Mouse (Mus musculus) adrenal gland, postnatal 4 days (tissue): ENCODE results near the gene Tll1. TPM values are rescaled to one million over a fixed set of nuclear protein-coding genes. Genes with fewer than 3 reads are reported as not detected.
A peak's percentile ranks its signal among the peaks of the same experiment; 100 is the strongest.

Source experiments
- DNase-seq, 2 experiments: peaks; one replicate each; pipeline ENCODE4 v3.0.0; 2021 to 2022; ENCODE audit warnings: low spot score in 2 of 2, mixed read lengths in 2 of 2
- long read RNA-seq, 2 experiments: library from polyadenylated mRNA; stranded (forward); transcript quantifications; one replicate each; pipeline ENCODE4 v2.0.0; 2021
- total RNA-seq, 2 experiments: library from RNA; stranded (reverse); gene quantifications; 2 replicates each; pipeline ENCODE4 v1.2.3; 2021

Gene Tll1
- under 1 TPM; 0.81 to 0.99 TPM for total RNA-seq
- long read RNA-seq, experiment 1: 0 reads
- long read RNA-seq, experiment 2: 0 reads

DNA sequence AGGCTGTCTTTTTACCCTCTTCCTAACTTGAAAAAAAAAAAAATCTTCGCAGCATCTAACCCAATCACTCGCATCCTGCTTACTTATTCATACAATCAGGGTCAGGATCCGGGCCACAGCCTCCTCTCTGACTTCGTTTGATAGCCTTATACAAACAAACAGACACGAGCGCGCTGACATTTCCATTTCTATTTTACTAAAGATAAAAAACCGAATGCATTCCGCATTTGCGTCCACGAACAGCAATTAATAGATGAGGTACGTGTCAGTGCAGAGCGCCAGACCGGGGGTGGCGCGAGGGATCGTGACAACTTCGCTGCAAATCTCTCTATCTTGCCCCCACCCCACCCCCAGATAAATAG is at the start of gene Tll1:
Gene Tll1 (minus strand): TSS at position 248 of the 362 bp plus-strand sequence.
- DNase-seq: no peak

DNA sequence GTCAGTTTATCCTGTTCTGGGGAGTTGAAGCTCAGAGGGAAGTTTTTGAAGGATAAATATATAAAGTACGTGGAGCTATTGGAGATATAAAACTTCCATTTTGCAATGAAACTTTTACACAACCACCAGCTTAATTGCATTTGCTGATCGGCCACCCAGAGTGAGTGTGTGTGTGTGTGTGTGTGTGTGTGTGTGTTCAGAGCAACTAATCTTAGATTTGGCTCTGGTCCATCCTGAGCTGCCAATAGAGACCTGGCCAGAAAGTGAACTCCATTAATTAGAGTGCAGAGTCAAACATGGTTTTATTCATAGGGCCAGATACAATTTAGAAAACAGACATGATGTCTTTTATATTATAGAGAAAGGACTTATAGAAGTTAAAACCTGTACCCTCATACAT is 32.6 kb upstream of the Tll1 start:
- DNase-seq: no peak

DNA sequence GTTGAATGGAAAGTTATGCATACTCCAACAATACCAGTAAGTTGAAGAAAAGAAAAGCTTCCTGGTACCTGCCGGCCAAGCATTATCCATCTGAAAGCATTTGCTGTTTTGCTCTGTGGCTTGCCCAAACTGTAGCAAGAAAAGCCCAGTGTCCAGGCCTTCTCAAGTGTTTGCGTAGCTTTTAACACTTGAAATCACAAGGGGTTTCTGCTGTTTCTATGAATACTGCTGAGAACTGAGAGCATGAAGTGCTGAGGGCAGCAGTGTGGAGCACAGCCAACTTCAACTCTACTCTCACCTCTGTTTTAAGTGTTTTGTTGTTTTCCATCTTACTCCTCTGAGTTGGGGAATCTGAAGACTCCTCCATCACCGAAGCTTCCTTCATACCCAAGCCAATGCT is 15.5 kb upstream of the Tll1 start:
- no peak for DNase-seq

DNA sequence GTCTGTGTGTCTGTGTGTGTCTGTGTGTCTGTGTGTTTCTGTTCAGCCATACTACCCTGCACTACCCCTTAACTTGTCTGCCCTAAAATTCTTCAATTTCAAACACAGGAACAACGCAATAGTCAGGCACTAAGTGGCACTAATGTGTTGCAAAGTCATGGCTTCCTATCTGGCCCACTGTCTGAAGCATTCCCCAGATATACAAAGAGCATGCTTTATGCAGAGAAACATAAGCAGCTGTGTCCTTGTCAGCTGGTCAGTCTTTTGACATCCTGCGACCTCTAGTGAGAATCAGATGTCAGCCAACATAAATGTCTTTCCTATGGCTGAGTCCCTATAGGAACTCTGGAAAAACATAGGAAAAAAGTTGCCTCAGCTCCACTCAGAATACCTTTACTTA is 11.6 kb upstream of the Tll1 start:
- DNase-seq: no peak

DNA sequence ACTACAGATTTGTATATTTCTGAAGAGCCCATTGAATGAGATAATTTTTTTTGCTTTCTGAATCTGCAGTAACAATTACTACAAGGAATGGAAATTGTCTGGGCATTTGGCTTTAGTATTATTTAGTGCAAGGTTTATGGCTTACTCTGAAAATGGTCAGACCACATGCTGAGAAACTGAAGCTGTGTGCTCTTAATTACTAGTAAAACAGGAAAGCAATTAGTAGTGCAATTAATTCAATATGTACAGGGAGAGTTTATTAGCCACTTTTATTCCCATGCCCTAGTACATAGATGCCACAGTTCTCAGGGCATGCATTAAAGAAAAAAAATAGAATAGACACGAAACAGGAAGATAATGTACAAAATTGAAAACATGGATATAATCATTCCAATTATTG is 10.2 kb upstream of the Tll1 start:
- DNase-seq: no peak

DNA sequence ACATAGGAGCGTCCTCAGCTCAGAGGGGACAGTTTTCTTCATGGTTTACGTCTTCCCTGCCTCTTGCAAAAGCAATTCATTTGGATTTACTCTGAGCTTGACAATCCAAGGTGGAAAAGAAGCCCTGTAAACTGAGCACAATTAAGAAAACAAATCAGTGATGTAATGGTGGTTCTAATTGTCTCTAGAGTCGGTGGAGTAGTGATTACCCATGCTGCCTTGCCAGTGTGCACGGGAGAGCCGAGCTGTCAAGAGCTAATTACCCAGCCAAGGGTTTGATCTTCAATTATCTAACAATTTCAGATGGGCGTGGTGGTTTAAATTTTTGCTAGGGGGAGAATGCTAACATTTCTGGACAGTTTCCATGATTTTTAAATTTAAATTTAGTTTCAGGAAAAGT is 9.3 kb upstream of the Tll1 start:
- no peak for DNase-seq

DNA sequence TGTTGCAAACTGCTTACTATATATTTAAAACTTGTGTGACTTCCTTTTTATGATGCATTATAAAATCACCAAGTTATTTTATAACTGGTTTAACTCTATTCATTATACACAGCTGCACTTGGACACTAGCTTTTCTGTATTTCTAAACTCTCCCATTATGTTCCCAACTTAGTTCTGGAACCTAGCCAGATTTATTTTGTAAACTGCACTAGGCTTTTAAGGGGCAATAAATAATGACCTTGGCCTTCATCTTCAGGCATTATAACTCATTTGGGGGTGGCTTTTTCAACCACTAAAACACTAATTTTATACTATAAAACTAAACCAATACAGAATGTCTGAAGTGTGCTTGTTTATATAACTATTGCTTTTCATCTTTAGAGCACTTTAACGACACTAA is 8.8 kb upstream of the Tll1 start:
- no peak for DNase-seq

DNA sequence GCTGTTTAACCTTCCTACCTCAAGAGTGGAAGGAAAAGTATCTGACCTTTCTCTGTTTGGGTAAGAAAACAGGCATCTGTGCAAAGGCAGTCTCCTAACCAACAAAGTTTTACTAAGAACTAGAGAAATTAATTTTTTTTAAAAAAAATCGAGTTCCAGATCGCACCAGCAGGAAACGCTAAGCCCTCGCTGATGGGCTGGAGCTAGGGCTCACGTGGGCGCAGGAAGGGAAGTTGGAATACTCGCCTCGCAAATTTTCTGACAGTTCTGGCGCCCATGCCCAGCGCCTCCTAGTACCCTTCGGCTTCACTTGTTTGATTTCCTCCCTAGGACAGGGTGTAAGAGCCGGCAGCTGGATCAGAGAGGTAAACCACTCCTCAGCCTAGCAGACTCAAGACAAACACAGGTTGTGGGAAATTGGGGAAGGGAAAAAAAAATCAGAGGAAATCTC is 365 bp upstream of the Tll1 start:
- no peak for DNase-seq

DNA sequence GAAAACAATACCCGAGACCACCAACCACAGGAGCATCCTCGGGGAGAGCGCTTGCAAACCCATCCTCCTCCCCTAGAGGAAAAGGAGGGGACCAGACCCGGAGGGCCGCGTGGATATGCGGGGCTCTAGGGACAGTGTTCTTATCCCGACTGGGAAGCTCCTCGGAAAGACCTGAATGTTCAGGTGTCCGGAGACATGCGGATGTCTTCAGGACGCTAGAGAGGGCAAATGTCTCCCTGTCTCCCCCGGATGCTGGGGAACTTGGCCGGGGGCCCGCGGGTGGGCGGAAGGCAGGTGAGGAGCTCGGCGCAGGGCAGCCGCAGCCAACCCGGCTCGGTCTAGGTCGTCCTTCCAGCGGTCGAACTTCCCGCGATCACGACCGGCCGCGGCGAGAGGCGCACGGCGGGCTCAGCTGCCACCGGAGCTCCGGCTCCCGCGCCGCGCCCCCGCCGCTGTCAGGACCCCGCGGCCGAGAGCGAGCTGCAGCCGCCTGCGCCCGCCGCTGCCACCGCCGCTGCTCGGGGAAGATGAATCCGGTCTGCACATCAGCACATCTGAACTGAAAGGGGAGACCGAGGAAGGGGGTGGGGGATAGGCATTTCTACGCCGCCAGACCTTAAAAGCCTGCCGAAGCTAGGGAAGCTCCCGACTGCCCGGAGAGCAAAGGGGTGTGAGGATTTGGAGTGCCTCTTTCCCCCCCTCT is 599 bp downstream of the Tll1 start:
- DNase-seq: peak in 1 of 2 experiments; percentile 12

DNA sequence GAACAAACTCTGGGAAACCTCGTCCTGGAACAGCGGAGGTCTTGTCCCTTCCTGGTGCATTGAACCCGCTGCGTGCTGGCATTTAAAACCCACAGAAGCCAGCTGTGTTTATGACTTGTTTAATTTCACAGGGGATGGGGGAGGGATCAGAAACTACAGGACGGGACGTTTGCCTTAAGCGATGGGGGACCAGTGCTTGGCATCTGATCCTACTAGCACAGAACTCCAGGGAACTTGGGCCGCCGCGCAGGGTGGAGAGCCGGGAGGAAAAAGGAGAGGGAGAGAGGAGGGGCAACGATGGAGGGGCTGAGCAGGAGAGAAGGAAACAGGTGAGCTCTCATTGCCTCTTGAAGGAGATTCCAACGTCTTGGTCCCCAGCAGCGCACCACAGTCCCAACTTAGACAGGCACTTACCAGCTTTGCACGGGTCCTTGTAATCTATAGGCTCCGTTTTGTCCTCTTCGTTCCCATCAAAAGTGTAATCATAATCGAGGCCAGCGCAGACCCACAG is 1.2 kb downstream of the Tll1 start:
- DNase-seq: no peak

DNA sequence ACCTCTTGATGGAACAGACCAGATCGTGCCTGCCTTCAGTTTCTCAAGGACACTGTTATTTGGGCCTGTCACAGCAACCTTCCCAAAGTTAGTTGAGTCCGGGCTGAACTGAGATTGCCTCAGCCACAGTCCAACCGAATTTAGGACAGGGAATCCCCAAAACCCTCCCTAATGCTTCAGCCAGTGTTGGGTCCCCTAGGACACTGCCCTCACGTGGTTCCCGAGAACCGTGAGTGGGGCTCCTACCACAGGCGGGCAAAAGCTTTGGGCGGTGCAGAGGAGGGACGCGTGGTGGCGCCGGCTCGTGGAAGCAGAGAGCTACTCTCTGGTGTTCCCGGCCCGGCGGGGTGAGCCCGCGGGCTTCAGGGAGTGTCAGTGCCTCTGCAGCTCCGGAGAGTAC is 1.9 kb downstream of the Tll1 start:
- peak in 1 of 2 experiments; percentile 16 for DNase-seq

DNA sequence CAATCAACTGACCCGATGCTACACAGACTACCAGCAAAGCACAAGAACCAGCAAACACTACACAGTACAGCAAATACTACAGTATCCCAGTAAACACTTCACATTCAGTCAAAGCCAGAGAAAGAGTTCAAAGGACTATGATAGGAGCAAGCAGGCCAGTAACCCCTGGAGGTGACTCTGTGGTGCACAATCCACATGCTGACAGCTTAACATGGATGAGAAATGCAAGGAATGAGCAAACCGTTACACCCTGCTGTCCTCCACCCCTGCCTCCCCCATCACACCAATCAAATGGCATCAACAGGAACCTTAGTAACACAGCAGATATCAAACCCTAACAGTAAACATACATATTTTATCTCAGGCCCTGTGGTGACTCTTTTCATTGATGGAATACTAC is 7.7 kb downstream of the Tll1 start:
- no peak for DNase-seq

DNA sequence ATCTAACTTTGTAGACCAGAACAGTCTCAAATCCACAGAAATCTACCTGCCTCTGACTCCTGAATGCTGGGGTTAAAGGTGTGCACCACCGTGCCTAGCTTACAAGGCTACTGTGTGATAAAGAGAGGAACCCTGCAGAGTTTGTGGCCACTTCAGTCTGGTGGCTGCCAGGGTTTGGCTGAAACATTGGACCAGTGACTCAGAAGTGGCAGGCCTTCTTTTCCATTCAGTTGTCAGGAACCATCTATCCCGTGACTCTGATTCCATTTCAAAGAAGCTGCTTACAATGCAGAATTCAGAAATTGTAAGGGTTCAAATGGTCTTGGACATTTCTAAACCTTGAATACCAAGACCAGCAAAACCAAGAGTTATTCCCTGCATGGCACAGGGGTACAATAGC is 12.7 kb downstream of the Tll1 start:
- DNase-seq: no peak

DNA sequence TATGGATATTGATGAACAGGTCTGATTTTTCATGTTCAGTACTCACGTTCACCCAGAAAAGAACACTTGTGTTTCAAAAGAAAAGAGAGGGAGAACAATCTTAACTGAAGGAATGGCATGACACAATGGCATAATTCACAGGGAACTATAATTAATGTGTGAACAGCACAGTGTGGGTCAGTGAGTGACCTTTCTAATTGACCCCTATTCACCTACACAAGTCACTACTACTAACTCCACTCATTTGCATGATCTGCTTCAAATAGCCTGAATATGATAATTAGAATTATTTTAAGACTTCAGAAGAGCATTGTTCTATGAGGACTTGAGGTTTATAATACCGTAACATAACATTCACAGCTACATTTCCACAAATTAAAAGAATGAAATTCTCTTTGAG is 18.2 kb downstream of the Tll1 start:
- no peak for DNase-seq

DNA sequence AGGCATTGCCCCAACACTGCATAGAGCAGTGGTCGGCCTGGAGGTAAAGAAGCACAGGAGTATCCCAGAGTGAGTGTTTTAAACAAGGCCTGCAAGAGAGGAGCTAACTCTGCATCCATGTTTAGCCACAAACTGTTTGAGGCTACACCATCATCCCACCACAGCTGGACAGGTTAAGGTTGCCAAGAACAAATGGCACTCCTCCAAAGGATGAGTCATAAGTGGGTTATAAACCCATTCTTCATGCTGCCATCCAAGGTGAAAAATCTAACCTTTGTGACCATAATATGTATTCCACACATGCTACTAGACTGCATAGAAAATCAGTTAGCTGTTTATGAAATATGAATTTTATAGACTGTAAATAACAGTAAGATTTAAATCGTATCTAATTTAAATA is 29.1 kb downstream of the Tll1 start:
- no peak for DNase-seq

DNA sequence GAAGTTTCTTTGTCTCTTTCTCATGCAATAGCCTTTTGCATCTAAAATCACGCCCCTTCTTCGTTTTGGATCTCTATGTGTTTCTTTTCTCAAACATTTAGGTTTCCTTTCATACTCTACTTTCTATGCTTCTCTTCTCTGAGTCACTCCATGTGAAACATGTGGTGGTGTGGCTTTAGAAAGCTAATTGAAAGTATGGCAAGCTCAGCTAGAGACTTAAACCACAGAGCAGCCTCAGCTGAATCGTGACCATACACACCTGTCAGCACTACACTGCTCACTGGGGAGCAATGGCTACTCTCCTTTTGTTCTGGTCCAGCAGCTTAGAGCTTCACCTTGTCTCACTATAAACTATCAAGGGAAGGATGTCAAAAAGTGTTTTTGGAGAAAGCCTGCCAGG is 31.2 kb downstream of the Tll1 start:
- DNase-seq: no peak

DNA sequence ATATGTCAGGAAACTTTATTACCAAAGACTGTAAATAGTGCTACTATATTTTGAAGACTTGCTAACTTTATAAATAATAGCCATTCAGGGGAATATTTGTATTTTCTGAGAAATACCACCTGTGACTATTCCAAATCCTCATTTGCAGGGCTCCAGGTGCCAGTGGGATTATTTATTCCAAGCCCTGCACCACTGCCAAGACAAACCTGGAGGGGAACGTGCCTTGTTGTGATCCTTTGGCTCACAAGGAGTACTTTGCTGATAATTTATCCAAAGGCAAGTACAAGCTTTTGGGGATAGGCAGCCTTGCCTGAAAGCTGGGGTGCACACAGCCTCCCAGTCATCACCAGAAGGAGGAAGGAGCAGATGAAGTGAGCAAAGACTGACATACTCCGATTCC is 32.3 kb downstream of the Tll1 start:
- no peak for DNase-seq

DNA sequence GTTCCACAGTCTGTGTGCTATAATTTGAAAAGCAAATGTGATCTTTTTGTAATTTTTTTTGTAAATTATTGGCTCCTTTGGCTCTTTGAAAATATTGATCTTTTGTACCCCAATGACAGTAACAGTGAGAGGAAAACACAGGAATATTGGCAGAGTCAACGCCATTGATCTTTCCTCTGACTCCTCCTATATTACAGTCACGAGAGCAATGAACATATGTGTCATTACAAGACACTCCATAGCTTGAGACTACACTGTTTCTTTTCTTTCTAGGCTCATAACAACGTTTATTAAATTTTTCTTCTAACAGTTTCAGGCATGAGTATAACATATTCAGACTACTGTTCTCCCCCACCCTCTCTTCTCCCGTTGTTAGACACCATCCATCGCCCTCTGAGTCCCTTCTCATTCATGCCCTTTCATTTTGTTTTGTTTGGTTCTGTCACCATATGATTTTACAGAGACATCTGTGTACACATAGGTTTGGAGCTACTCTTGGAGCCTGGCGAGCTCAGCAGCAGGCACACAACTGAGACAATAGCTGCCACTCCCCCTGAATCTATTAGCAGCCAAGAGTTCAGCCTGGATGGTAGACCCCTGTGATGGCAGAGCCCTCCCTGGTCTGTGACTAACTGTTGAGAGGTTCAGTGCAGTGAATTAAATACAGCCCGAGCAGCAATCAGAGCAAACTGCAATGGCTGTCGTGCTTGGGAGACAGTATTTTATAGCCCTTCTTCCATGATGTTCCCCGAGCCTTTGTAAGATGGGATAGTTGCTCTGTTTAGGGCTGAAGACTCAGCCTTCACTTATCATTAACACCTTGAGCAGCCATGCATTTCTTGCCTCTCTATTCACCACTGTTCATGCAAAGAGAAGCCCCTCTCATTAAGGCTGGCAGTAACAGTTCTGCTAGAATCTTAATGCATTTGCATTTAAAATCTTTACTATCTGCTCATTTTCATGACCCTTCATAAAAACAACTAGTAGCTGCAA is 52.9 kb downstream of the Tll1 start:
- DNase-seq: no peak

DNA sequence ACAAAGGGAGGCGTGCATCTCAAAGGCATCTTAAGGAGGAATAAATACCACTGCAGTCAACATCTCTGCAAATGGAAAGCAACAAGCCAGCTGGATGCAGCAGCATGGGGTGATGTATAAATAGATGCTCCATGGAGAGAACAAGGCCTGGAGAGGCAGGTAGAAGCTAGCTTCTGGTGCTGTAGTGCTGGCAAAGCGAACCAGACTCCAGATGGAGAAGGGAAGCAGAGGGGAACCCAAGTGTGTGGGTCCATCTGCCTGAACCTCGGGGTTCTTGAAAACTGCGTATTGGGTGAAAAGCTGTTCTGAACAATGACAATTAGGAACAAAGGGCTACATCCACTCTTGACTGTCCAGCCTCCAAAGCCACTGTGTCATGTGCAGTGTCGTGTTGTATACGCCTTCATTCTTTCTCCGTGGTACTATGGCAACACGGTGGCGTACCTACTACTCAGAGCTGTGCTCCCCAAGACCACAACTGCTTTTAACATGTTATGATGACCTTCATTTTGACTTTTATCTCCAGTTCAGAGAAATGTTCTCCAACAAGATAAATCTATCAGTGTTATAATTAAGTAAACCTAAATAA is 53.8 kb downstream of the Tll1 start:
- DNase-seq: no peak

DNA sequence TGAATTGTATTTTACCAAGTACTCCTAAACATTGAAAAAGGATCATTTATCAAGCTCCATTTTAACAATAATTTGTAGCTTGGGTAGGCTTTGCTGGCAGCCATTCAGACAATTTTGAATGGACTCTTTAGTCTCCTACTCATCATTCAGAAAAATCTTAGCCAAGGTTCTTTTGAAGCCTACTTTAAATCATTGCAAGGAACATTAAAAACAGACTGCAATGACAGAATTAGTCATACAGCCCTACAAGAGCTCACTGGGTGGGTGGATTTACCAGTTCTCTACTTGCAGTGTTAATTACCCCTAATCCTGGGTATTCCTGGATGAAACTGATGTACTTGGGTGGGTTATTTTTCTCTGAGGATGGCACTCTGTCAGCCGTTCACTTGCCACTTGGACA is 69.5 kb downstream of the Tll1 start:
- DNase-seq: no peak

DNA sequence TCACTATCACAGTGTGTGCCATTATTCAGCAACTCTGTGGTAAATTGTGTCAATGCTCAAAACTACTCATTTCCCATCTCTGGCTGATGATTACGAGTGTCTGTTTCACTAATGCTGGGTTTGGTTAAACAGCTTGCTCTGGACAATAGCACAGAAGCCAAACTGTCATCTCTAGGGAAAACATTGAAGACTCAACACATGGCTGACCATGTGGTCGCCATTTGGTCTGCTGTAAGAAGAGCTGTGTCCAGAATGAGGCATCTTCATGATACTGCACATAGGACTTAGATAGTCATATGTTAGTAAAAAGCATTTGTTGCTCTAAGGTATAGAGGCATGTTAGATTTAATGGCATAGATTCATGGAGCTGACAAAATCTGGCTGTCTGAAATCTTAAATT is 98.9 kb downstream of the Tll1 start:
- no peak for DNase-seq

DNA sequence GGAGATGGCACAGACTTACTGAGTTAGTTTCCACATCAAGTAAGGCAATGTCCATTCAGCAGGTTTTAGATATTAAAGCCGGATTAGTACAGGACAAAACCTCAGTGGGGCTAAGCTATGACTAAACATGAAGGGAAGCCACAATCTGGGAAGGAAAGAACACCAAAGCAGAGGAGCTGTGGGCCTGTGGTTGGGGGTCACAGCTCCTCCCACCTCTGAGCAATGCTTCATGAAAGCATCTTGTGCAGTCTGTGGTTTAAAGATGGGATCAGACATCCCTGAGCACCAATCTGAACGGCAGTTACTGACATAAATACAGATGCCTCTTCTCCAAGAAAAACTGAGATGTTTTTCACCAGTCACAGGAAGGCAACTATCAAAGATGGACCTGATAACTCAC is 132.7 kb downstream of the Tll1 start:
- no peak for DNase-seq
